Mouse (Mus musculus) forebrain, embryonic 14.5 days (tissue): ENCODE results near the gene Hist1h2be. TPM values are rescaled to one million over a fixed set of nuclear protein-coding genes. Genes with fewer than 3 reads are reported as not detected.
"Not testable (repeated sequence)": the region's sequence is repeated elsewhere in the genome, so short reads cannot be mapped to it uniquely, and the experiment has no call there.

ENCODE experiments used
- ATAC-seq: fragments of 200-750 bp; cut with Nextera tagmentation; 2 replicates; pipeline ENCODE4 v1.8.0; 2017; ENCODE audit warnings: mild to moderate bottlenecking, moderate library complexity
- DNase-seq: peaks from one replicate; pipeline ENCODE4 v3.0.0-alpha.2; 2015; ENCODE audit warnings: low spot score
- H3K27ac ChIP-seq: fragments of 300-500 bp; sonication (generic); 2 replicates; pipeline ENCODE4 v1.5.1; 2014; ENCODE audit warnings: low read depth, mild to moderate bottlenecking, control low read depth, low read length, moderate library complexity
- H3K27me3 ChIP-seq: fragments of 300-500 bp; sonication (generic); replicated peaks from 2 replicates; pipeline ENCODE4 v1.6.1; 2014; ENCODE audit warnings: low read length, control low read depth, mixed read lengths; ENCODE audit not compliant: control insufficient read depth, insufficient read depth
- H3K36me3 ChIP-seq: fragments of 300-500 bp; sonication (generic); 2 replicates; pipeline ENCODE4 v1.6.1; 2014; ENCODE audit warnings: low read length, control low read depth; ENCODE audit not compliant: control insufficient read depth, insufficient read depth
- H3K4me1 ChIP-seq: fragments of 300-500 bp; sonication (generic); 2 replicates; pipeline ENCODE4 v1.6.1; 2014; ENCODE audit warnings: antibody characterized with exemption, low read length, control low read depth; ENCODE audit not compliant: control insufficient read depth, insufficient read depth
- H3K4me2 ChIP-seq: fragments of 300-500 bp; sonication (generic); 2 replicates; pipeline ENCODE4 v1.6.1; 2014; ENCODE audit warnings: mild to moderate bottlenecking, control low read depth, low read length
- H3K4me3 ChIP-seq: fragments of 300-500 bp; sonication (generic); 2 replicates; pipeline ENCODE4 v1.5.1; 2014; ENCODE audit warnings: low read depth, low read length, control low read depth
- H3K9ac ChIP-seq: fragments of 300-500 bp; sonication (generic); 2 replicates; pipeline ENCODE4 v1.6.1; 2014; ENCODE audit warnings: mild to moderate bottlenecking, low read length, control low read depth, moderate library complexity
- H3K9me3 ChIP-seq: fragments of 300-500 bp; sonication (generic); replicated peaks from 2 replicates; pipeline ENCODE4 v1.6.1; 2016; ENCODE audit warnings: low read length, control low read depth, mixed read lengths; ENCODE audit not compliant: control insufficient read depth
- WGBS: fragments of 180-500 bp; shearing (Covaris S2); extraction: QIAGEN DNeasy Blood & Tissue Kit; methylation state at CpG from one replicate; pipeline ENCODE4 v1.1.7; 2014; 5-methylcytosine and 5-hydroxymethylcytosine counted together
- microRNA-seq: library from miRNA; unstranded; fragments of <30 nt; microRNA quantifications from one replicate; pipeline ENCODE4, GENCODE M21; 2016
- polyA plus RNA-seq: library from polyadenylated mRNA; unstranded; fragments of >200 nt; fragmentation: Nextera tagmentation; extraction: Ambion mirVana; gene quantifications from 2 replicates; pipeline ENCODE4 v1.2.1, GENCODE M21; 2014

Gene Hist1h2be
- polyA plus RNA-seq, 1 experiment from 2014 or later: 1.2 TPM

DNA sequence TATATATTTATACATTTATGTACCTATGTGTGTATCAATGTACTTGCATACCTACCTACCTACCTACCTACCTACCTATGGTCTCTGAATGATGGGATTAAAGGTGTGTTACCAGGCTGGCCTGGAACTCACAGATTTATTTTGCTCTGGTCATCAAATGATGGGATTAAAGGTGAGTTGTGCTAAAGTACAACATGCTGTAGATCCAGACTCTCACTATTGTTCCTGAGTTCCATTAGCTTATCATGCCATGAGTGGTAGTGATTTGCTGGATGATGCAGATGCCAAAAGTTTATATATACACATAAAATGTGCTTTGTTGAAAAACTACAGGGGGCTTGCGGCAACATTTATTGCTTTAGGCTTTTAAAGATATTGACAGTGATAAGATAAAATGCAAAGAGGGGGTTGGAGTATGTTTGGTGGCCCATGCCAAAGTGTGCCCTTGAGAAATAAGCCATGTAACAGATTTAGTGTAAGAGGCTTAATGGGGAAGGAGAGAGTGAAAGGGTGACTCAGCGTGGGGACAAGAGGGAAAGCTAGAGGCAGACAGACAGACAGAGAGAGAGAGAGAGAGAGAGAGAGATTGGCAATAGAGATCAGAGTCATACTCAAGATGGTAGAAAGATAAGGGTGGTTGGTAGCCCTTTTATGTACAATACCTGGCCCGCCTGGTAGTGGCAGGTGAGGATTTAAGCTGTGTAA lies 83.8 kb downstream of the Hist1h2be start:
- no peaks in the 10 kb centered on the region for H3K27me3 ChIP-seq
- H3K36me3 ChIP-seq: no peaks in the 10 kb centered on the region
- no peak for ATAC-seq
- H3K4me2 ChIP-seq: peak overlapping the region; percentile 59
- H3K9ac ChIP-seq: peak overlapping the region; percentile 6; the same call in 1 of the 2 replicates
- no peak overlapping the region for H3K27ac ChIP-seq
- H3K4me1 ChIP-seq: peaks cover 21% of the 10 kb centered on the region
- WGBS: 80% methylated on average over 3 of the region's 3 CpGs
- no peaks in the 10 kb centered on the region for H3K9me3 ChIP-seq
- DNase-seq: no peak
- peak overlapping the region; percentile 43; the same call in 1 of the 2 replicates for H3K4me3 ChIP-seq

DNA sequence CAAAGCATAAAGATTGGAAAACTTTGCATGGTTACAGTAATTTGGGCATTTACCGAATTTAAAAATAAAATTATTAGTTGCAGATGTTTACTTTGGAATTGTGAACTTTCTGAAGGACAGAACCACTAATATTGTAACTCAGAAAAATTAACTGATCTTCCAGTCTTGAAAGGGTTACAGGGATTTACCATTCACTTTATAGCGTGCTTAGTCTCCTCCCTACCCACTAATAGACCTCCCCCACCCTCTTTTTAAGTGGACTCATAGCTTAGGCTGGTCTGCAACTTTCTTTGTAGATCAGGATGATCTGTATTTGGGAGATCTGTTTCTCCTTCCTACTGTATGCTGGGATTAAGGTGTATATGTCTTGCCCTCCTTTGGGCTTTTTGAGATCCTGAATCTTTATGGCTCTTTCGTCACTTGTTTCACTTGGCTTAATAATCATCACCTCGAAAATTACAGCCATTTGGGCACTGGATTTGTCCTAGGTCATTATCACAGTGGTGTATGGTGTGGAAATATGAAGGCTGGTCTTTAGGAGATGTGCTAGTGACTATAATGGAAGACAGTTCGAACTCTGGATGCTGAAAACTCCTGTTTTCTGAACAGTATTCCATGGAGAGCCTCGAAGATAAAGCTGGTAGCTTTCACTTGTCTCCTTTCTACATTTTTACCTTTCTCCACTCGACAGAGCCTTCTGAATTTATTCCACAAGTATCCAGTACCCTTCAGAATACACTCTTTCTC lies 84.7 kb downstream of the Hist1h2be start:
- Histone ChIP-seq H3K27ac (no peak overlapping the region), H3K9me3 (no peaks in the 10 kb centered on the region), H3K36me3 (no peaks in the 10 kb centered on the region), H3K4me2 (peak overlapping the region; percentile 59), H3K27me3 (no peaks in the 10 kb centered on the region), H3K9ac (peak overlapping the region; percentile 68), H3K4me3 (peak overlapping the region; percentile 43), H3K4me1 (peaks cover 23% of the 10 kb centered on the region)
- DNase-seq: no peak
- ATAC-seq: no peak
- 15% methylated on average over 7 of the region's 7 CpGs for WGBS

DNA sequence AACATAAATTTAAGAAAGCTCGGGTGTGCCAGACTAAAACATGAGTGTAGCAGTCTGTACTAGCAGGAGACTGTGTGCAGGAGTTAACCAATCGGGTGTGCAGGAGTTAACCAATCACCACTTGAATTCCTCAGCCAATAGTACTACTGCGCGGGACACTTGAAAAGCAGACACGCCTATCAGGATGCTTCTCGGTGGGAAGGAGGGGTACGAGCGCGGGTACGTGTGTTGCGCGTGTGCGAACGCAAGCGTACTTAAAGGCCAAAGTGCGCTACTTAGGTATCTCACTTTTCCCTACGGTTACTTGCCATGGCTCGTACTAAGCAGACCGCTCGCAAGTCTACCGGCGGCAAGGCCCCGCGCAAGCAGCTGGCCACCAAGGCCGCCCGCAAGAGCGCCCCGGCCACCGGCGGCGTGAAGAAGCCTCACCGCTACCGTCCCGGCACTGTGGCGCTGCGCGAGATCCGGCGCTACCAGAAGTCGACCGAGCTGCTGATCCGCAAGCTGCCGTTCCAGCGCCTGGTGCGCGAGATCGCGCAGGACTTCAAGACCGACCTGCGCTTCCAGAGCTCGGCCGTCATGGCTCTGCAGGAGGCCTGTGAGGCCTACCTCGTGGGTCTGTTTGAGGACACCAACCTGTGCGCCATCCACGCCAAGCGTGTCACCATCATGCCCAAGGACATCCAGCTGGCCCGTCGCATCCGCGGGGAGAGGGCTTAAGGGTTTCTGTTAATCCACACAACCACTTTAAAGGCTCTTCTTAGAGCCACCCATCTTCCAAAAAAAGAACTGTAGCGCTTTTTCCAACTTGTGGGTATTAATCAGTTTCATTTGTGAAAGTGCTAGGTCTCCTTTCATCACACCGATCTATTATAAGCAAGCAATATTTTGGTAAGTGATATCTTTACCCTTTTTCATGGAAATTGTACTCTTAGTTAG lies 85.5 kb downstream of the Hist1h2be start, which contains the start of gene Hist1h3g:
Gene Hist1h3g (plus strand): TSS at position 286 of the 939 bp plus-strand sequence.
- Histone ChIP-seq H3K4me1 (peaks cover 23% of the 10 kb centered on the region), H3K4me2 (peak within 1 kb of the TSS; percentile 59), H3K9ac (peak within 1 kb of the TSS; percentile 68), H3K4me3 (peak within 1 kb of the TSS; percentile 43), H3K27ac (peak within 1 kb of the TSS; percentile 95)
- H3K36me3 ChIP-seq, H3K27me3 ChIP-seq, H3K9me3 ChIP-seq: not testable (repeated sequence)
- DNase-seq: peak; percentile 99
- ATAC-seq: peak; percentile 87
- 0% methylated on average over 35 of the region's 62 CpGs for WGBS

DNA sequence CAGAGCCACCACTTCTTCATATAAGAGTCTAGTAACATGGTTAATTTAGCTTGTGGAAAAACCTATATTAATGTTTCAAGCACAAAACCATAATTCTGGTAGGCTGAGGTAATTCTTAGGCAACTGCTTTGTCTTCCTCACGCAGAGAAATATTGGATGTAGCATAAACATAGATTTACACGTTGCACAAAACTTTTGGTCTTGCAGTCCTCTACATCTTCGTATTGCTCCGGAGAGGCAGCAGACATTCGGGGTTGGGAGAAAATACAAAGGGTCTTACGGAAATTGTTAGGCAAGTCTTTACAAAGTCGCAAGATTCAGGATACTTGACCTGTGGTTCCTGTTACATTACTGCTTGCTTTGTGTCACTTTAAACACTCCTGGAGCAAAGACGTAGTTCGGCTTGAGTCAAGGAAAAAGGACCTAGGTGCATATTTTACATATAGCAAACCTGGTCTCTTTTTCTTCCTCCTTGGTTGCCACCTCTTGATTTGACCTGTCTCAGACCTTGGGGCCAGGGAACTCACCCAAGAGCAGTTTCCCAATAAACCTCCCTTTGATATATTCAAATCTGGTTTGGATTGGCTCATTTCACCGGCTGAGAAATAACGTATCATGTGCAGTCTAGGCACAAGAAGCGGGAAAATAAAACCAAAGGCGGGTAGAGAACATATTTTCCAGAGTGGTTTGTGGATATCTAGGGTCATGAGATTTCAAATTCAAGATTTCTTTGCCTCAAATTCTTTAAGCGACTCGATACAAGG lies 86.4 kb downstream of the Hist1h2be start:
- peak overlapping the region; percentile 60 for H3K9ac ChIP-seq
- no peaks in the 10 kb centered on the region for H3K9me3 ChIP-seq
- no peak for ATAC-seq
- no peaks in the 10 kb centered on the region for H3K27me3 ChIP-seq
- H3K4me2 ChIP-seq: peak overlapping the region; percentile 59
- under 1% methylated on average over 15 of the region's 15 CpGs for WGBS
- H3K36me3 ChIP-seq: no peaks in the 10 kb centered on the region
- DNase-seq: no peak
- H3K27ac ChIP-seq: peak overlapping the region; percentile 95
- peaks cover 26% of the 10 kb centered on the region for H3K4me1 ChIP-seq
- peak overlapping the region; percentile 43 for H3K4me3 ChIP-seq

Small RNAs within 50 kb of the gene (microRNA-seq; reads per million reads assigned to microRNA genes)
- gene Gm44297 (not detected), gene Gm44359 (not detected), gene Gm44394 (not detected)

Other genes with a start within 250 kb of the Hist1h2be start
- gene Abt1, start 197.3 kb downstream of the Hist1h2be start, polyA plus RNA-seq: 12.9 and 13.8 TPM in 2 replicates
- gene Btn1a1, start 155.2 kb downstream of the Hist1h2be start, polyA plus RNA-seq: 0.22 TPM in 1 of 2 replicates, not detected in the other
- 0.10 TPM in 1 of 2 replicates, not detected in the other for gene Btn2a2, start 132.3 kb downstream of the Hist1h2be start, polyA plus RNA-seq
- 4.3 and 7.1 TPM in 2 replicates for gene Hist1h4h, start 90.1 kb downstream of the Hist1h2be start, polyA plus RNA-seq
- 1.9 and 4.4 TPM in 2 replicates for gene Hist1h2af, start 87.2 kb downstream of the Hist1h2be start, polyA plus RNA-seq
- gene Hist1h3g, start 85.7 kb downstream of the Hist1h2be start, polyA plus RNA-seq: 2.2 and 5.3 TPM in 2 replicates
- gene Hist1h2bh, start 77.7 kb downstream of the Hist1h2be start, polyA plus RNA-seq: 0.30 and 0.32 TPM in 2 replicates
- 0.62 and 0.89 TPM in 2 replicates for gene Hist1h3f, start 77.1 kb downstream of the Hist1h2be start, polyA plus RNA-seq
- not detected in 2 replicates for gene Hist1h4f, start 69.5 kb downstream of the Hist1h2be start, polyA plus RNA-seq
- gene Hist1h1d, start 67.9 kb downstream of the Hist1h2be start, polyA plus RNA-seq: 0.36 and 0.52 TPM in 2 replicates
- gene Hist1h3e, start 58.8 kb downstream of the Hist1h2be start, polyA plus RNA-seq: 3.4 and 5.7 TPM in 2 replicates
- gene Hist1h2ae, start 49.9 kb downstream of the Hist1h2be start, polyA plus RNA-seq: 65.4 and 105 TPM in 2 replicates
- 2.3 and 4.3 TPM in 2 replicates for gene Hist1h2bg, start 49.7 kb downstream of the Hist1h2be start, polyA plus RNA-seq
- gene Hist1h2bf, start 46.9 kb downstream of the Hist1h2be start, polyA plus RNA-seq: 1.2 and 3.9 TPM in 2 replicates
- 2.2 and 3.2 TPM in 2 replicates for gene Hist1h2ad, start 46.7 kb downstream of the Hist1h2be start, polyA plus RNA-seq
- gene Hist1h3d, start 45.4 kb downstream of the Hist1h2be start, polyA plus RNA-seq: 5.8 and 5.9 TPM in 2 replicates
- 61.0 and 106 TPM in 2 replicates for gene Hist1h4d, start 39.5 kb downstream of the Hist1h2be start, polyA plus RNA-seq
- gene Hist1h1e, start 1.4 kb upstream of the Hist1h2be start, polyA plus RNA-seq: 12.2 and 17.8 TPM in 2 replicates
- gene Hist1h2ac, start 62.8 kb upstream of the Hist1h2be start, polyA plus RNA-seq: 0.91 and 1.3 TPM in 2 replicates
- 32.2 and 39.5 TPM in 2 replicates for gene Hist1h2bc, start 63.1 kb upstream of the Hist1h2be start, polyA plus RNA-seq
- not detected in 2 replicates for gene Hist1h1t, start 74.7 kb upstream of the Hist1h2be start, polyA plus RNA-seq
- gene Hist1h4c, start 77.3 kb upstream of the Hist1h2be start, polyA plus RNA-seq: 2.9 and 6.5 TPM in 2 replicates
- 3.5 and 4.7 TPM in 2 replicates for gene Hfe, start 89.7 kb upstream of the Hist1h2be start, polyA plus RNA-seq
- gene Hist1h1c, start 117.7 kb upstream of the Hist1h2be start, polyA plus RNA-seq: 16.9 and 25.2 TPM in 2 replicates
- gene Hist1h3c, start 124.5 kb upstream of the Hist1h2be start, polyA plus RNA-seq: 2.4 and 5.9 TPM in 2 replicates
- gene Hist1h2bb, start 125.6 kb upstream of the Hist1h2be start, polyA plus RNA-seq: 1.3 and 1.5 TPM in 2 replicates
- 27.8 and 49.2 TPM in 2 replicates for gene Hist1h2ab, start 130.0 kb upstream of the Hist1h2be start, polyA plus RNA-seq
- 2.3 and 9.6 TPM in 2 replicates for gene Hist1h3b, start 131.1 kb upstream of the Hist1h2be start, polyA plus RNA-seq
- 3.5 and 4.7 TPM in 2 replicates for gene Hist1h4b, start 135.9 kb upstream of the Hist1h2be start, polyA plus RNA-seq
- gene Hist1h4a, start 140.1 kb upstream of the Hist1h2be start, polyA plus RNA-seq: 0.97 TPM in 1 of 2 replicates, not detected in the other
- 2.0 and 4.7 TPM in 2 replicates for gene Hist1h3a, start 141.3 kb upstream of the Hist1h2be start, polyA plus RNA-seq
- gene Hist1h1a, start 142.5 kb upstream of the Hist1h2be start, polyA plus RNA-seq: 2.3 and 2.4 TPM in 2 replicates
- gene Trim38, start 148.8 kb upstream of the Hist1h2be start, polyA plus RNA-seq: not detected in 2 replicates
- gene Slc17a2, start 185.9 kb upstream of the Hist1h2be start, polyA plus RNA-seq: not detected in 2 replicates
- gene Slc17a3, start 218.3 kb upstream of the Hist1h2be start, polyA plus RNA-seq: not detected in 2 replicates
- gene Slc17a1, start 246.6 kb upstream of the Hist1h2be start, polyA plus RNA-seq: not detected in 2 replicates